Mouse (Mus musculus): ENCODE data around the gene Micu2. TPM values are rescaled to one million over a fixed set of nuclear protein-coding genes. Genes with fewer than 3 reads are reported as not detected.
"Not testable (repeated sequence)": the region's sequence is repeated elsewhere in the genome, so short reads cannot be mapped to it uniquely, and the experiment has no call there.

Gene Micu2
- polyA plus RNA-seq, 1 experiment from 2014 or later: 71.9 TPM

GRCm38 (mm10) chr14:57933608-57934007 is 65.5 kb downstream of the Micu2 start:
- no peak overlapping the region for H3K9ac ChIP-seq (ENCODE audit: low read depth, low read length)
- peaks cover 4% of the 10 kb centered on the region; the same call in 1 of the 2 replicates for H3K36me3 ChIP-seq (ENCODE audit: control insufficient read depth, insufficient read depth, low read length)
- no peak overlapping the region for H3K4me3 ChIP-seq (ENCODE audit: low read depth, low read length)
- WGBS: 92% methylated on average over 7 of the region's 7 CpGs
- H3K27me3 ChIP-seq (ENCODE audit: control insufficient read depth, insufficient read depth, low read depth, low read length): no peaks in the 10 kb centered on the region
- ATAC-seq: no peak
- no peaks in the 10 kb centered on the region for H3K9me3 ChIP-seq (replicated peaks; ENCODE audit: control insufficient read depth, low read length, poor library complexity, severe bottlenecking)
- no peak overlapping the region for H3K4me2 ChIP-seq (ENCODE audit: low read length)
- H3K27ac ChIP-seq (ENCODE audit: low read length): no peak overlapping the region
- no peaks in the 10 kb centered on the region for H3K4me1 ChIP-seq (ENCODE audit: control insufficient read depth, insufficient read depth, low read length)

GRCm38 (mm10) chr14:57932881-57933443 is 66.1 kb downstream of the Micu2 start:
- Histone ChIP-seq H3K9ac (ENCODE audit: low read depth, low read length) (no peak overlapping the region), H3K4me1 (ENCODE audit: control insufficient read depth, insufficient read depth, low read length) (no peaks in the 10 kb centered on the region), H3K27ac (ENCODE audit: low read length) (no peak overlapping the region), H3K4me3 (ENCODE audit: low read depth, low read length) (no peak overlapping the region), H3K9me3 (replicated peaks; ENCODE audit: control insufficient read depth, low read length, poor library complexity, severe bottlenecking) (no peaks in the 10 kb centered on the region), H3K4me2 (ENCODE audit: low read length) (no peak overlapping the region), H3K27me3 (ENCODE audit: control insufficient read depth, insufficient read depth, low read depth, low read length) (no peaks in the 10 kb centered on the region), H3K36me3 (ENCODE audit: control insufficient read depth, insufficient read depth, low read length) (peaks cover 4% of the 10 kb centered on the region; the same call in 1 of the 2 replicates)
- no peak for ATAC-seq
- WGBS: 63% methylated on average over 7 of the region's 7 CpGs

- Histone ChIP-seq H3K27me3 (ENCODE audit: control insufficient read depth, insufficient read depth, low read depth, low read length) (no peaks in the 10 kb centered on the region), H3K4me3 (ENCODE audit: low read depth, low read length) (no peak overlapping the region), H3K4me2 (ENCODE audit: low read length) (no peak overlapping the region), H3K9me3 (replicated peaks; ENCODE audit: control insufficient read depth, low read length, poor library complexity, severe bottlenecking) (no peaks in the 10 kb centered on the region), H3K9ac (ENCODE audit: low read depth, low read length) (no peak overlapping the region), H3K36me3 (ENCODE audit: control insufficient read depth, insufficient read depth, low read length) (peaks cover 22% of the 10 kb centered on the region), H3K4me1 (ENCODE audit: control insufficient read depth, insufficient read depth, low read length) (no peaks in the 10 kb centered on the region; the same call in 1 of the 2 replicates), H3K27ac (ENCODE audit: low read length) (no peak overlapping the region)
- ATAC-seq: no peak
- 40% methylated on average over 10 of the region's 10 CpGs for WGBS
Measured at GRCm38 (mm10) chr14:57921428-57922131, 77.5 kb downstream of the Micu2 start.

- WGBS: 85% methylated on average over 18 of the region's 18 CpGs
- Histone ChIP-seq H3K4me3 (ENCODE audit: low read depth, low read length) (no peak overlapping the region), H3K4me2 (ENCODE audit: low read length) (no peak overlapping the region), H3K27ac (ENCODE audit: low read length) (no peak overlapping the region), H3K9ac (ENCODE audit: low read depth, low read length) (no peak overlapping the region), H3K27me3 (ENCODE audit: control insufficient read depth, insufficient read depth, low read depth, low read length) (no peaks in the 10 kb centered on the region), H3K9me3 (replicated peaks; ENCODE audit: control insufficient read depth, low read length, poor library complexity, severe bottlenecking) (no peaks in the 10 kb centered on the region), H3K4me1 (ENCODE audit: control insufficient read depth, insufficient read depth, low read length) (no peaks in the 10 kb centered on the region; the same call in 1 of the 2 replicates), H3K36me3 (ENCODE audit: control insufficient read depth, insufficient read depth, low read length) (peaks cover 30% of the 10 kb centered on the region)
- ATAC-seq: no peak
Measured at GRCm38 (mm10) chr14:57920568-57921310, 78.3 kb downstream of the Micu2 start.

GRCm38 (mm10) chr14:57919148-57919875 is 79.8 kb downstream of the Micu2 start:
- no peaks in the 10 kb centered on the region; the same call in 1 of the 2 replicates for H3K4me1 ChIP-seq (ENCODE audit: control insufficient read depth, insufficient read depth, low read length)
- H3K27ac ChIP-seq (ENCODE audit: low read length): no peak overlapping the region
- no peak overlapping the region for H3K4me2 ChIP-seq (ENCODE audit: low read length)
- ATAC-seq: no peak
- no peaks in the 10 kb centered on the region for H3K27me3 ChIP-seq (ENCODE audit: control insufficient read depth, insufficient read depth, low read depth, low read length)
- H3K9ac ChIP-seq (ENCODE audit: low read depth, low read length): no peak overlapping the region
- 92% methylated on average over 17 of the region's 17 CpGs for WGBS
- peaks cover 28% of the 10 kb centered on the region for H3K36me3 ChIP-seq (ENCODE audit: control insufficient read depth, insufficient read depth, low read length)
- H3K4me3 ChIP-seq (ENCODE audit: low read depth, low read length): no peak overlapping the region
- H3K9me3 ChIP-seq (replicated peaks; ENCODE audit: control insufficient read depth, low read length, poor library complexity, severe bottlenecking): no peaks in the 10 kb centered on the region

GRCm38 (mm10) chr14:57915341-57915740 is 83.7 kb downstream of the Micu2 start:
- no peak overlapping the region for H3K9ac ChIP-seq (ENCODE audit: low read depth, low read length)
- H3K9me3 ChIP-seq (replicated peaks; ENCODE audit: control insufficient read depth, low read length, poor library complexity, severe bottlenecking): no peaks in the 10 kb centered on the region
- ATAC-seq: no peak
- no peaks in the 10 kb centered on the region for H3K4me1 ChIP-seq (ENCODE audit: control insufficient read depth, insufficient read depth, low read length)
- no peak overlapping the region for H3K4me2 ChIP-seq (ENCODE audit: low read length)
- 54% methylated on average over 6 of the region's 6 CpGs for WGBS
- H3K4me3 ChIP-seq (ENCODE audit: low read depth, low read length): no peak overlapping the region
- peaks cover 19% of the 10 kb centered on the region; the same call in 1 of the 2 replicates for H3K36me3 ChIP-seq (ENCODE audit: control insufficient read depth, insufficient read depth, low read length)
- H3K27ac ChIP-seq (ENCODE audit: low read length): no peak overlapping the region
- H3K27me3 ChIP-seq (ENCODE audit: control insufficient read depth, insufficient read depth, low read depth, low read length): no peaks in the 10 kb centered on the region

- not testable (repeated sequence) for H3K9ac ChIP-seq (ENCODE audit: low read depth, low read length); ATAC-seq; H3K4me2 ChIP-seq (ENCODE audit: low read length); H3K9me3 ChIP-seq (replicated peaks; ENCODE audit: control insufficient read depth, low read length, poor library complexity, severe bottlenecking); H3K27ac ChIP-seq (ENCODE audit: low read length); H3K27me3 ChIP-seq (ENCODE audit: control insufficient read depth, insufficient read depth, low read depth, low read length); H3K4me1 ChIP-seq (ENCODE audit: control insufficient read depth, insufficient read depth, low read length); H3K4me3 ChIP-seq (ENCODE audit: low read depth, low read length)
- 33% methylated on average over 1 of the region's 1 CpGs for WGBS
- peaks cover 17% of the 10 kb centered on the region; the same call in 1 of the 2 replicates for H3K36me3 ChIP-seq (ENCODE audit: control insufficient read depth, insufficient read depth, low read length)
Measured at GRCm38 (mm10) chr14:57912211-57913007, 86.7 kb downstream of the Micu2 start.

- H3K9ac ChIP-seq (ENCODE audit: low read depth, low read length); H3K27ac ChIP-seq (ENCODE audit: low read length); H3K9me3 ChIP-seq (replicated peaks; ENCODE audit: control insufficient read depth, low read length, poor library complexity, severe bottlenecking); H3K27me3 ChIP-seq (ENCODE audit: control insufficient read depth, insufficient read depth, low read depth, low read length); ATAC-seq; H3K4me2 ChIP-seq (ENCODE audit: low read length); H3K4me3 ChIP-seq (ENCODE audit: low read depth, low read length); H3K4me1 ChIP-seq (ENCODE audit: control insufficient read depth, insufficient read depth, low read length): not testable (repeated sequence)
- peaks cover 12% of the 10 kb centered on the region; the same call in 1 of the 2 replicates for H3K36me3 ChIP-seq (ENCODE audit: control insufficient read depth, insufficient read depth, low read length)
Measured at GRCm38 (mm10) chr14:57911787-57912186, 87.3 kb downstream of the Micu2 start.
